Mouse (Mus musculus) intestine, embryonic 14.5 days (tissue): ENCODE results near the gene Defb36. TPM values are rescaled to one million over a fixed set of nuclear protein-coding genes. Genes with fewer than 3 reads are reported as not detected.

ENCODE experiments used
- polyA plus RNA-seq: library from polyadenylated mRNA; unstranded; fragments of >200 nt; fragmentation: Nextera tagmentation; extraction: Ambion mirVana; gene quantifications from 2 replicates; pipeline ENCODE4 v1.2.1, GENCODE M21; 2014

Defb36 gene
- polyA plus RNA-seq, 1 experiment from 2014 or later = not detected

Other genes starting within 250 kb of the Defb36 start
- 3.9 and 4.5 TPM in 2 replicates for gene Nrsn2, start 227.7 kb upstream of the Defb36 start, polyA plus RNA-seq
- 12.1 and 13.2 TPM in 2 replicates for gene Sox12, start 206.3 kb upstream of the Defb36 start, polyA plus RNA-seq
- 38.2 and 39.1 TPM in 2 replicates for gene Zcchc3, start 189.3 kb upstream of the Defb36 start, polyA plus RNA-seq
- 0.51 and 0.86 TPM in 2 replicates for gene 6820408C15Rik, start 188.7 kb upstream of the Defb36 start, polyA plus RNA-seq
- gene Defb23, start 139.7 kb upstream of the Defb36 start, polyA plus RNA-seq = not detected in 2 replicates
- gene Defb20, start 127.3 kb upstream of the Defb36 start, polyA plus RNA-seq = not detected in 2 replicates
- not detected in 2 replicates for gene Defb22, start 114.2 kb upstream of the Defb36 start, polyA plus RNA-seq
- not detected in 2 replicates for gene Defb26, start 92.6 kb upstream of the Defb36 start, polyA plus RNA-seq
- gene Defb28, start 86.1 kb upstream of the Defb36 start, polyA plus RNA-seq = not detected in 2 replicates
- gene Defb29, start 64.2 kb upstream of the Defb36 start, polyA plus RNA-seq = not detected in 2 replicates
- not detected in 2 replicates for gene Gm17416, start 35.0 kb upstream of the Defb36 start, polyA plus RNA-seq
- gene Defb21, start 31.6 kb upstream of the Defb36 start, polyA plus RNA-seq = not detected in 2 replicates
- gene Defb19, start 24.0 kb upstream of the Defb36 start, polyA plus RNA-seq = not detected in 2 replicates
- not detected in 2 replicates for gene Defb45, start 4.9 kb upstream of the Defb36 start, polyA plus RNA-seq
- gene Defb25, start 18.7 kb downstream of the Defb36 start, polyA plus RNA-seq = 1.4 and 2.3 TPM in 2 replicates
- 9.6 and 12.9 TPM in 2 replicates for gene Rem1, start 22.6 kb downstream of the Defb36 start, polyA plus RNA-seq
- 108 and 113 TPM in 2 replicates for gene H13, start 65.1 kb downstream of the Defb36 start, polyA plus RNA-seq
- 32.8 and 34.0 TPM in 2 replicates for gene Mcts2, start 82.7 kb downstream of the Defb36 start, polyA plus RNA-seq
- 101 and 109 TPM in 2 replicates for gene Id1, start 131.9 kb downstream of the Defb36 start, polyA plus RNA-seq
- gene Cox4i2, start 149.8 kb downstream of the Defb36 start, polyA plus RNA-seq = 11.0 and 13.1 TPM in 2 replicates
- 75.0 and 76.8 TPM in 2 replicates for gene Bcl2l1, start 227.4 kb downstream of the Defb36 start, polyA plus RNA-seq
- 88.3 and 95.4 TPM in 2 replicates for gene Tpx2, start 243.6 kb downstream of the Defb36 start, polyA plus RNA-seq